Comparison of ENCODE assay signal across 13 mouse cellular contexts in the genomic region with DNA sequence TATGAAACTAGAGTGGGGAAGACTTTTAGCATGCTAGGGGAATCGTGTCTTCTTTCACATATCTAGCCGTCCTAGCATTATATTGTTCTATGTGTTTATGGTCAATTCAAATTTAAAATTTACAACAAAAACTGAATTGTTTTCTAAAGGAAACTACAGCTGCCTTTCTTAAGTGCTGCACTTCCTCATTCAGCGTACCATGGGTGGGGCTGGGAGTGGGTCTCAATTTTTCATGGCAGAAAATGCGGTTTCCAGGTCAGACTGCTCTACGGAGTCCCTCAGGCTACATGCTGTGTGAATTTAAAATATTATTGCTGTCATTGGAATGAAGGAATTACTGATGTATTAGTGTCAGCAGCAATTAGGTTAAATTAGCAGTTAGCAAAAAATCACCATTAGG. TPM values are rescaled to one million over a fixed set of nuclear protein-coding genes. Genes with fewer than 3 reads are reported as not detected.
DNase-seq lines count a peak whose midpoint lies in the region; ATAC-seq and TF ChIP-seq lines count a peak whose summit lies in the region.
"Had no signal": no experiment of that assay in that cellular context is flagged by ENCODE, and none has a peak within 500 bp of the region (broad histone marks: within the 10 kb centered on the region; RNA-seq: fewer than 3 reads in every experiment).

No protein-coding gene starts in this region.

- peak overlapping the region; percentile 53 for H3K9ac ChIP-seq in liver, embryonic 13.5 days
- H3K9ac ChIP-seq: hindbrain, embryonic 14.5 days had no signal

- H3K4me1 ChIP-seq in spleen, adult 2 months (ENCODE audit: control insufficient read depth, insufficient read depth, insufficient read length): peaks cover 4% of the 10 kb centered on the region; the same call in 1 of the 2 replicates
- H3K4me1 ChIP-seq in liver, embryonic 13.5 days (replicated peaks): peaks cover 37% of the 10 kb centered on the region
- H3K4me1 ChIP-seq: forebrain, embryonic 10.5 days had no signal

- H3K4me3 ChIP-seq in spleen, adult 2 months (ENCODE audit: extremely low read depth, insufficient read depth, insufficient read length): no peak overlapping the region
- peak overlapping the region; percentile 6; the same call in 1 of the 2 replicates for H3K4me3 ChIP-seq in liver, embryonic 13.5 days (replicated peaks)
- H3K4me3 ChIP-seq: forebrain, embryonic 10.5 days; neural tube, embryonic 12.5 days had no signal

- no peaks in the 10 kb centered on the region for H3K27me3 ChIP-seq in spleen, adult 2 months (ENCODE audit: control insufficient read depth, insufficient read depth, low read length)
- H3K27me3 ChIP-seq in liver, embryonic 13.5 days: no peaks in the 10 kb centered on the region
- H3K27me3 ChIP-seq: neural tube, embryonic 12.5 days had no signal

- no peak for TF ChIP-seq CTCF in spleen, adult 2 months (IDR thresholded peaks at IDR 0.05; ENCODE audit: extremely low read depth, insufficient read depth, insufficient read length, insufficient replicate concordance)

- ATAC-seq in liver, embryonic 13.5 days (ENCODE audit: low read depth): peak; percentile 47; the same call in 1 of the 2 replicates

- no peak for TF ChIP-seq POLR2A in spleen, adult 2 months (IDR thresholded peaks at IDR 0.05; ENCODE audit: low read depth, low read length)

- intact Hi-C loops in heart, postnatal 36 days (cut with DNase I): no loop called here

- 0 out of 2 replicates have a peak overlapping the region, but pooled peaks have one; percentile 34 for H3K27ac ChIP-seq in spleen, adult 2 months (ENCODE audit: insufficient read depth, low read length)
- peak overlapping the region; percentile 70 for H3K27ac ChIP-seq in liver, embryonic 13.5 days
- H3K27ac ChIP-seq: forebrain, embryonic 10.5 days; hindbrain, embryonic 14.5 days; neural tube, embryonic 12.5 days had no signal

- no peaks in the 10 kb centered on the region for H3K9me3 ChIP-seq in liver, embryonic 13.5 days (replicated peaks)
- H3K9me3 ChIP-seq: forebrain, embryonic 10.5 days; neural tube, embryonic 12.5 days had no signal

- peaks cover 1% of the 10 kb centered on the region; the same call in 1 of the 2 replicates for H3K36me3 ChIP-seq in spleen, adult 2 months (ENCODE audit: control insufficient read depth, insufficient read depth, low read length)
- H3K36me3 ChIP-seq in liver, embryonic 13.5 days: peaks cover 21% of the 10 kb centered on the region

- 38% methylated on average over 5 of the region's 5 CpGs for WGBS in spleen, adult 2 months
- WGBS in liver, embryonic 13.5 days (ENCODE audit: insufficient replicate concordance): 25% methylated on average over 5 of the region's 5 CpGs

- H3K4me2 ChIP-seq in liver, embryonic 13.5 days: peak overlapping the region; percentile 45
- H3K4me2 ChIP-seq: hindbrain, embryonic 14.5 days; neural tube, embryonic 12.5 days had no signal

- peak; percentile 82 for DNase-seq in heart, adult 11 months
- no peak for DNase-seq in heart, postnatal 36 days
- no peak for DNase-seq in spleen, adult 2 months (ENCODE audit: low read depth in 1 of 2, low spot score in 2 of 2)
- no peak for DNase-seq in spleen, postnatal 4 days (ENCODE audit: low spot score in 2 of 2)
- DNase-seq in liver, embryonic 13.5 days: no peak
- no peak for DNase-seq in cerebellum, adult 8-10 months
- DNase-seq in adrenal gland, postnatal 36 days: no peak
- DNase-seq in ovary, postnatal 14 days (ENCODE audit: low spot score): no peak
- DNase-seq: adrenal gland, adult 2 months; gastrocnemius, postnatal 10 days had no signal

RNA-seq across cellular contexts. Expression of gene Synj1, which starts 15.6 kb away (rescaled TPM):
- 10 to 100 TPM; 29.1 to 29.6 TPM for total RNA-seq in heart, postnatal 36 days (2021)
- 25.1 and 32.9 TPM in 2 replicates for polyA plus RNA-seq in spleen, adult 2 months (2012; rRNA removed)
- 13.0 and 17.5 TPM in 2 replicates for polyA plus RNA-seq in liver, embryonic 13.5 days (2015; fragmentation: Nextera tagmentation; extraction: Ambion mirVana)
- total RNA-seq in adrenal gland, postnatal 36 days (2021): 10 to 100 TPM; 43.0 to 61.4 TPM

RNA-seq across cellular contexts. Expression of gene Paxbp1, which starts 48.8 kb away (rescaled TPM):
- 10 to 100 TPM; 13.1 to 13.5 TPM for total RNA-seq in heart, postnatal 36 days (2021)
- polyA plus RNA-seq in spleen, adult 2 months (2012; rRNA removed): 10.4 and 11.9 TPM in 2 replicates
- polyA plus RNA-seq in liver, embryonic 13.5 days (2015; fragmentation: Nextera tagmentation; extraction: Ambion mirVana): 15.8 and 19.0 TPM in 2 replicates
- 10 to 100 TPM; 44.3 to 62.3 TPM for total RNA-seq in adrenal gland, postnatal 36 days (2021)
